Mouse (Mus musculus) kidney, postnatal 0 days (tissue): ENCODE data around the gene Lrrc20. TPM values are rescaled to one million over a fixed set of nuclear protein-coding genes. Genes with fewer than 3 reads are reported as not detected.
A peak's percentile ranks its signal among the peaks of the same experiment; 100 is the strongest.

ENCODE experiments used
- ATAC-seq: fragments of 200-750 bp; cut with Nextera tagmentation; replicated peaks from 2 replicates; pipeline ENCODE4 v1.8.0; 2017; ENCODE audit warnings: low read depth, moderate number of reproducible peaks, moderate TSS enrichment, moderate library complexity; ENCODE audit not compliant: low FRiP score
- DNase-seq: peaks from one replicate; pipeline ENCODE4 v3.0.0-alpha.2; 2016; ENCODE audit warnings: low spot score
- H3K27ac ChIP-seq: fragments of 300-500 bp; sonication (generic); 2 replicates; pipeline ENCODE4 v1.5.1; 2014; ENCODE audit warnings: mild to moderate bottlenecking
- H3K27me3 ChIP-seq: fragments of 300-500 bp; sonication (generic); 2 replicates; pipeline ENCODE4 v1.6.1; 2014; ENCODE audit warnings: low read length, mixed read lengths; ENCODE audit not compliant: insufficient read depth
- H3K36me3 ChIP-seq: fragments of 300-500 bp; sonication (generic); 2 replicates; pipeline ENCODE4 v1.6.1; 2014; ENCODE audit warnings: low read length, mixed read lengths; ENCODE audit not compliant: insufficient read depth
- H3K4me1 ChIP-seq: fragments of 300-500 bp; sonication (generic); replicated peaks from 2 replicates; pipeline ENCODE4 v1.6.1; 2014; ENCODE audit warnings: antibody characterized with exemption, low read length, mixed read lengths; ENCODE audit not compliant: insufficient read depth
- H3K4me2 ChIP-seq: fragments of 300-500 bp; sonication (generic); 2 replicates; pipeline ENCODE4 v1.6.1; 2014; ENCODE audit warnings: mild to moderate bottlenecking, low read length, moderate library complexity, mixed read lengths
- H3K4me3 ChIP-seq: fragments of 300-500 bp; sonication (generic); replicated peaks from 2 replicates; pipeline ENCODE4 v1.5.1; 2014; ENCODE audit warnings: low read depth, low read length
- H3K9ac ChIP-seq: fragments of 300-500 bp; sonication (generic); 2 replicates; pipeline ENCODE4 v1.6.1; 2014; ENCODE audit warnings: low read depth, low read length
- H3K9me3 ChIP-seq: fragments of 300-500 bp; sonication (generic); replicated peaks from 2 replicates; pipeline ENCODE4 v1.6.1; 2016; ENCODE audit warnings: low read length, inconsistent platforms, mixed read lengths
- CTCF ChIP-seq: IDR thresholded peaks from 2 replicates; pipeline ENCODE4 v1.5.1; 2016; ENCODE audit warnings: antibody characterized with exemption, low read depth, mild to moderate bottlenecking, moderate library complexity
- WGBS: fragments of 180-500 bp; shearing (Covaris S2); extraction: QIAGEN DNeasy Blood & Tissue Kit; methylation state at CpG from one replicate; pipeline ENCODE4 v1.1.7; 2014; 5-methylcytosine and 5-hydroxymethylcytosine counted together
- polyA plus RNA-seq: library from polyadenylated mRNA; unstranded; fragments of >200 nt; fragmentation: Nextera tagmentation; extraction: Ambion mirVana; gene quantifications from 2 replicates; pipeline ENCODE4 v1.2.1, GENCODE M21; 2015

The Lrrc20 gene
- polyA plus RNA-seq, 1 experiment from 2014 or later = 5.7 TPM

DNA sequence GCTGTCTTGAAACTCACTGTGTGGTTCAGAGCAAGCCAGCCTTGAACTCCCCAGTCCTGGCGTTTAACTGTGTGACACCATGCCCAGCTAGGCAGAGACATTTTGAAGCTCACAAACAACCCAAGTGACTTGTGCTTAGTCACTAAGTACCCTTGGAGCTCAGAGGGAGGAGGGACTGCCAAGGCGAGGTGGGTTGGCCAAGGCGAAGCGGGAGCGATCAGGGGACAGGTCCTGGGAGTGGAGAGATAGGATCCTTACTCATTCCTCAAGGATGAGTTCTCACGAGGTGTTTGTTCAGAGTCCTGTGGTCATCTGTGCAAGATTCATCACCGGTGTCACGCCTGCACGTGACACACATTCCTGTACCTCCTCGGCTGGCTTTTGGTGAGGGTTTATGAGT, 3.9 kb downstream of the Lrrc20 start:
- Histone ChIP-seq H3K27me3 (no peaks in the 10 kb centered on the region), H3K4me2 (no peak overlapping the region)
- no peak for DNase-seq

DNA sequence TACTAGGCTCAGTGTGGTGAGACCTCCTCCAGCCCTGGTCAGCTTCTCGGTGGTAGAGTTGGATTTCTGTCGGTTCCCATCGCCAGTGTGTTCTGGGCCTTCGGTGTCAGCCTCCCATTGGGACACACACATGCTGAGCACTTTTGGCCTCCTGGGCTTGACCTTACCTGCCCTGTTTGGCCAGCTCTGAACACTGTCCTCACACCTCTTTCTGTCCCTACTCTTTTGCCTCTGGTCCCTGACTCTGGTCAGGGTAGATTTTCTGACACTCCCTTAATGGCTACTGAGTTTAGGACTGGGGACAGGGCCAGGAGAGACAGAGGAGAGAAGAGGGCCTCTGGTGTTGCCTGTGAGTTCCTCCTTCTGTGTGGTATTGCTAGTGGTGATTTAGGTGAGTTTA, 4.3 kb downstream of the Lrrc20 start:
- TF ChIP-seq CTCF = no peak
- Histone ChIP-seq H3K9ac (no peak overlapping the region), H3K4me3 (no peak overlapping the region), H3K9me3 (no peaks in the 10 kb centered on the region), H3K4me1 (peaks cover 3% of the 10 kb centered on the region; the same call in 1 of the 2 replicates), H3K27me3 (no peaks in the 10 kb centered on the region), H3K27ac (no peak overlapping the region), H3K36me3 (no peaks in the 10 kb centered on the region), H3K4me2 (no peak overlapping the region)
- WGBS = 90% methylated on average over 4 of the region's 4 CpGs
- ATAC-seq (no peak), DNase-seq (no peak)

More for the DNA sequence above, 3.9 kb downstream of the Lrrc20 start:
- H3K27ac ChIP-seq = no peak overlapping the region
- H3K4me3 ChIP-seq = no peak overlapping the region
- H3K36me3 ChIP-seq = no peaks in the 10 kb centered on the region
- TF ChIP-seq CTCF = no peak
- no peak for ATAC-seq
- WGBS = 86% methylated on average over 10 of the region's 10 CpGs
- H3K4me1 ChIP-seq = peaks cover 4% of the 10 kb centered on the region; the same call in 1 of the 2 replicates
- H3K9ac ChIP-seq = no peak overlapping the region
- no peaks in the 10 kb centered on the region for H3K9me3 ChIP-seq

DNA sequence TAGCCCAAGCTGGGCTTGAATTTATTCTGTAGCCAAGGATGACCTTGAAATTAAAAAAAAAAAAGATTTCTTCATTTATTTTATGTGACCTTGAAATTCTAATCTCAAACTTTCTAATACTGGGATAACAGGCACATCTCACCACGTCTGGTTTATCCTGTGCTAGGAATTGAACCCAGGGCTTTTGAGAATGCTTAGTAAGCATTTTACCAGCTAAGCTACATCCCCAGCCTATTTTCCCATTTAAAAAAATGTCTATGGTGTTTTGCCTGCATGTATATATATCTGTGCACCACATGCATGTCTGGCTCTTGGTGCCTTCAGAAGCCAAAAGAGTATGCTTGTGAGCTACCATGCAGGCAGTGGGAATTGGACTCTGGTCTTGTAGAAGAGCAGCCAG, 4.9 kb downstream of the Lrrc20 start:
- ATAC-seq (no peak), DNase-seq (no peak)
- no peaks in the 10 kb centered on the region for H3K9me3 ChIP-seq
- no peak overlapping the region for H3K4me3 ChIP-seq
- H3K4me1 ChIP-seq = no peaks in the 10 kb centered on the region
- TF ChIP-seq CTCF = no peak
- no peaks in the 10 kb centered on the region for H3K36me3 ChIP-seq
- H3K9ac ChIP-seq = no peak overlapping the region
- no peak overlapping the region for H3K4me2 ChIP-seq
- 70% methylated on average over 1 of the region's 1 CpGs for WGBS
- H3K27ac ChIP-seq = no peak overlapping the region
- no peaks in the 10 kb centered on the region for H3K27me3 ChIP-seq

DNA sequence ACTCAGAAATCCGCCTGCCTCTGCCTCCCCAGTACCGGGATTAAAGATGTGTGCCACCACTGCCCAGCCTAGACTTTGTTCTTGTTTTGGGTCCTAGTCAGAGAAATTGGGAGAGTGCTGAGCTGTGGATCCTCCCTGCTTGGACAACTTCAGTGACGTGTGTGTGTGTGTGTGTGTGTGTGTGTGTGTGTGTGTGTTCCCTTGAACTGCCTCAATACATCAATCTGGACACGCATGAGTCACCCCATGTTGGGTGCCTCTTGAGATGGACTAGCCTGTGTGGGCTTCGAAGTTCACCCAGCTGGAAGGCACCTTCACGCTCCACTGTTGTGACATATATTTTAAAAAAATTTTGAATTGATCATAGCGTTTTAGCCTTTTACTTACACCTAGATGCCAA, 7.2 kb downstream of the Lrrc20 start:
- Histone ChIP-seq H3K27ac (no peak overlapping the region), H3K9me3 (no peaks in the 10 kb centered on the region), H3K4me1 (no peaks in the 10 kb centered on the region), H3K27me3 (no peaks in the 10 kb centered on the region), H3K4me2 (no peak overlapping the region), H3K9ac (no peak overlapping the region), H3K36me3 (no peaks in the 10 kb centered on the region), H3K4me3 (no peak overlapping the region)
- DNase-seq (no peak), ATAC-seq (no peak)
- TF ChIP-seq CTCF = no peak
- WGBS = 86% methylated on average over 7 of the region's 7 CpGs

DNA sequence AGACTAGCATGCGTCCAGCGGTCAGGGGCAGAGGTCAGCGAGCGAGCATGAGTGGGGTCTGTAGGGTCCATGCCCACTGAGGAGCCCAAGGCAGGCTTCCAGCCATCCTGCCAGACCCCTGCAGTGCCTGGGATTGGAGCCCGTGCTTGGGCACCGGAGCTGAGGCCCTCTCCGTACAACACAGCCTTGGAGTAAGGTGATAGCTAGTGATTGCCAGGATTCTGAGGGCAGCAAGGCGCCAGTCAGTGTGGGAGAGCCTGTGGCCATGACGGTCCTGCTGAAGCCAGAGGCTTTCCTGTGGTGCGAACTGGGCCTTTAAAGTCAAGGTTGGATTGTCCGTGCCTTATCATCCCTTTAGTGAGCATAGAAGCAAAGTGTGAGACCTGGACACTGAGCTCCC, 9.2 kb downstream of the Lrrc20 start:
- Histone ChIP-seq H3K4me2 (no peak overlapping the region), H3K4me3 (no peak overlapping the region), H3K4me1 (no peaks in the 10 kb centered on the region), H3K27me3 (no peaks in the 10 kb centered on the region), H3K9ac (no peak overlapping the region), H3K36me3 (no peaks in the 10 kb centered on the region), H3K27ac (no peak overlapping the region), H3K9me3 (no peaks in the 10 kb centered on the region)
- DNase-seq = no peak
- TF ChIP-seq CTCF = no peak
- WGBS = 58% methylated on average over 11 of the region's 11 CpGs
- no peak for ATAC-seq

DNA sequence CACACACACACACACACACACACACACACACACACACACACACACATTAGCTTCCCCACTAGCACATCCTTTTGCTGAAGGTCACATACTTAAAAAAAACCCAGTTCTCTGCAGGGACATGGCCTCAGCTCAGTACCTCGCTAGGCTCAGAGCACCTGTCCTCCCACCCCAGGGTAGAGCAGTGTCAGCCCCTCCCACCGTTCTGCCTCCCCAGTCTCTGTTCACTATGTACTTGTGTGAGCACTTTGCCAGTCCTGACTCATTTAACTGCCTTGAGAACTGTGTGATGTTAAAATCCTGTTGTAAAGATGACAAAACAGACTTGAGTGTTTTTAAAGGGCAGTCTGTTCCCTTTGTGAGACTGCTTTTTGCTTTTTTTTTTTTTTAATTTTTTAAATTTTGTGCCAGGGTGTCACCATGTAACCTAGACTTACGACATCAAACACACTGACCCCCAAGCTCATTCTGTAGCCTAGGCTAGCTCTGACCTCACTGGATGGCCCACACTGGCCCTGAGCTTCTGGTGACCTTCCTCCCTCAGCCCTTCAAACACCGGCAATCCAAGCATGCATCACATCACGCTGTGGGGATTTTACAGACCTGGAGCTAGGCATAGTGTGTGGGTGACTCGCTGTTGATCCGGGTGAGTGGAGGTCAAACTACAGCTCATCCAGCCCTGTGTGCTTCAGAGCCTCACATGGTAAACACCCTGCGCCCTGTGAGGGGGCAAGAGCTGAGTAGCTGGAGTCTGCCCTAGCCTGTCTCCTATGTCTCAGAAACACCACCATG, 11.1 kb downstream of the Lrrc20 start:
- DNase-seq (no peak), ATAC-seq (peak; percentile 64)
- no peak for TF ChIP-seq CTCF
- no peaks in the 10 kb centered on the region for H3K4me1 ChIP-seq
- H3K9me3 ChIP-seq = no peaks in the 10 kb centered on the region
- H3K27me3 ChIP-seq = no peaks in the 10 kb centered on the region
- H3K4me3 ChIP-seq = no peak overlapping the region
- no peaks in the 10 kb centered on the region for H3K36me3 ChIP-seq
- H3K9ac ChIP-seq = no peak overlapping the region
- H3K27ac ChIP-seq = no peak overlapping the region
- no peak overlapping the region for H3K4me2 ChIP-seq
- whole genome bisulfite sequencing = 60% methylated on average over 8 of the region's 8 CpGs
